Mouse (Mus musculus) heart, embryonic 10.5 days (tissue): ENCODE measurements at regions not wholly inside any gene's neighbourhood (a gene's known extent, or its start where the extent isn't known, plus 50 kb on each side); places are given as distances from the start of the nearest gene placed in this dataset.

Experiments used
- DNase-seq: peaks from one replicate; pipeline ENCODE4 v3.0.0-alpha.2; 2017; ENCODE audit warnings: low spot score
- H3K27ac ChIP-seq: fragments of 300-500 bp; sonication (generic); 2 replicates; pipeline ENCODE4 v1.5.1; 2016; ENCODE audit warnings: mild to moderate bottlenecking
- H3K27me3 ChIP-seq: fragments of 300-500 bp; sonication (generic); 2 replicates; pipeline ENCODE4 v1.6.1; 2016; ENCODE audit warnings: mild to moderate bottlenecking; ENCODE audit not compliant: poor library complexity, insufficient read depth, severe bottlenecking
- H3K36me3 ChIP-seq: fragments of 300-500 bp; sonication (generic); 2 replicates; pipeline ENCODE4 v1.6.1; 2016; ENCODE audit warnings: mild to moderate bottlenecking, moderate library complexity
- H3K4me1 ChIP-seq: fragments of 300-500 bp; sonication (generic); 2 replicates; pipeline ENCODE4 v1.6.1; 2016; ENCODE audit warnings: mild to moderate bottlenecking
- H3K4me3 ChIP-seq: fragments of 300-500 bp; sonication (generic); 2 replicates; pipeline ENCODE4 v1.5.1; 2016; ENCODE audit warnings: mild to moderate bottlenecking, moderate library complexity
- H3K9me3 ChIP-seq: fragments of 300-500 bp; sonication (generic); 2 replicates; pipeline ENCODE4 v1.6.1; 2016; ENCODE audit warnings: mild to moderate bottlenecking, moderate library complexity
- WGBS: fragments of 180-500 bp; shearing (Covaris S2); methylation state at CpG from one replicate; pipeline ENCODE4 v1.1.7; 2016; 5-methylcytosine and 5-hydroxymethylcytosine counted together

GRCm38 (mm10) chr9:117714741-117715675 is 85.3 kb upstream of the Rbms3 start:
- no peak for DNase-seq
- H3K36me3 ChIP-seq, result no peaks in the 10 kb centered on the region
- H3K27me3 ChIP-seq, result no peaks in the 10 kb centered on the region
- H3K4me1 ChIP-seq, result peaks cover 6% of the 10 kb centered on the region; the same call in 1 of the 2 replicates
- no peak overlapping the region for H3K4me3 ChIP-seq
- 65% methylated on average over 13 of the region's 13 CpGs for WGBS
- H3K9me3 ChIP-seq, result no peaks in the 10 kb centered on the region
- no peak overlapping the region for H3K27ac ChIP-seq

- no peak overlapping the region for H3K27ac ChIP-seq
- WGBS, result 82% methylated on average over 4 of the region's 4 CpGs
- H3K27me3 ChIP-seq, result no peaks in the 10 kb centered on the region
- DNase-seq, result no peak
- H3K4me3 ChIP-seq, result no peak overlapping the region
- no peaks in the 10 kb centered on the region for H3K36me3 ChIP-seq
- peaks cover 6% of the 10 kb centered on the region; the same call in 1 of the 2 replicates for H3K4me1 ChIP-seq
- no peaks in the 10 kb centered on the region for H3K9me3 ChIP-seq
Observed at GRCm38 (mm10) chr9:117713121-117713520, 83.4 kb upstream of the Rbms3 start.

GRCm38 (mm10) chr9:117711793-117712192 is 82.1 kb upstream of the Rbms3 start:
- no peak overlapping the region for H3K27ac ChIP-seq
- peaks cover 6% of the 10 kb centered on the region; the same call in 1 of the 2 replicates for H3K4me1 ChIP-seq
- no peaks in the 10 kb centered on the region for H3K36me3 ChIP-seq
- no peaks in the 10 kb centered on the region for H3K27me3 ChIP-seq
- DNase-seq, result no peak
- WGBS, result 82% methylated on average over 5 of the region's 5 CpGs
- H3K9me3 ChIP-seq, result no peaks in the 10 kb centered on the region
- no peak overlapping the region for H3K4me3 ChIP-seq

GRCm38 (mm10) chr9:117710966-117711365 is 81.3 kb upstream of the Rbms3 start:
- Histone ChIP-seq H3K4me1 (peaks cover 6% of the 10 kb centered on the region; the same call in 1 of the 2 replicates), H3K27ac (no peak overlapping the region), H3K27me3 (no peaks in the 10 kb centered on the region), H3K36me3 (no peaks in the 10 kb centered on the region), H3K9me3 (no peaks in the 10 kb centered on the region), H3K4me3 (no peak overlapping the region)
- WGBS, result 91% methylated on average over 9 of the region's 9 CpGs
- DNase-seq, result no peak

GRCm38 (mm10) chr9:117709677-117710076 is 80.0 kb upstream of the Rbms3 start:
- 86% methylated on average over 13 of the region's 13 CpGs for WGBS
- DNase-seq, result no peak
- no peaks in the 10 kb centered on the region for H3K9me3 ChIP-seq

GRCm38 (mm10) chr9:117693001-117693400 is 63.3 kb upstream of the Rbms3 start:
- Histone ChIP-seq H3K27ac (no peak overlapping the region), H3K36me3 (no peaks in the 10 kb centered on the region), H3K4me3 (no peak overlapping the region), H3K4me1 (no peaks in the 10 kb centered on the region), H3K27me3 (no peaks in the 10 kb centered on the region), H3K9me3 (no peaks in the 10 kb centered on the region)
- no peak for DNase-seq
- WGBS, result 87% methylated on average over 8 of the region's 8 CpGs

More at GRCm38 (mm10) chr9:117709677-117710076, 80.0 kb upstream of the Rbms3 start:
- no peak overlapping the region for H3K4me3 ChIP-seq
- H3K36me3 ChIP-seq, result no peaks in the 10 kb centered on the region
- no peak overlapping the region for H3K27ac ChIP-seq
- no peaks in the 10 kb centered on the region for H3K4me1 ChIP-seq
- H3K27me3 ChIP-seq, result no peaks in the 10 kb centered on the region

GRCm38 (mm10) chr9:117692486-117692885 is 62.8 kb upstream of the Rbms3 start:
- 76% methylated on average over 9 of the region's 9 CpGs for WGBS
- no peaks in the 10 kb centered on the region for H3K4me1 ChIP-seq
- DNase-seq, result no peak
- H3K4me3 ChIP-seq, result no peak overlapping the region
- no peaks in the 10 kb centered on the region for H3K9me3 ChIP-seq
- no peaks in the 10 kb centered on the region for H3K27me3 ChIP-seq
- H3K36me3 ChIP-seq, result no peaks in the 10 kb centered on the region
- no peak overlapping the region for H3K27ac ChIP-seq

GRCm38 (mm10) chr9:117689946-117690345 is 60.2 kb upstream of the Rbms3 start:
- 83% methylated on average over 4 of the region's 4 CpGs for WGBS
- no peak overlapping the region for H3K27ac ChIP-seq

More at GRCm38 (mm10) chr9:117689946-117690345, 60.2 kb upstream of the Rbms3 start:
- no peak for DNase-seq
- Histone ChIP-seq H3K4me1 (no peaks in the 10 kb centered on the region), H3K9me3 (no peaks in the 10 kb centered on the region), H3K36me3 (no peaks in the 10 kb centered on the region), H3K4me3 (no peak overlapping the region), H3K27me3 (no peaks in the 10 kb centered on the region)
